Mouse (Mus musculus) forebrain, embryonic 15.5 days (tissue): ENCODE data around the gene Slc2a9. TPM values are rescaled to one million over a fixed set of nuclear protein-coding genes. Genes with fewer than 3 reads are reported as not detected.
"Not testable (repeated sequence)": the region's sequence is repeated elsewhere in the genome, so short reads cannot be mapped to it uniquely, and the experiment has no call there.

Experiments used
- ATAC-seq: fragments of 200-750 bp; cut with Nextera tagmentation; replicated peaks from 2 replicates; pipeline ENCODE4 v1.8.0; 2017; ENCODE audit warnings: mild to moderate bottlenecking, moderate TSS enrichment, moderate library complexity
- H3K27ac ChIP-seq: fragments of 300-500 bp; sonication (generic); replicated peaks from 2 replicates; pipeline ENCODE4 v1.5.1; 2015; ENCODE audit warnings: mild to moderate bottlenecking, inconsistent platforms
- H3K27me3 ChIP-seq: fragments of 300-500 bp; sonication (generic); 2 replicates; pipeline ENCODE4 v1.6.1; 2015; ENCODE audit warnings: inconsistent platforms
- H3K36me3 ChIP-seq: fragments of 300-500 bp; sonication (generic); 2 replicates; pipeline ENCODE4 v1.6.1; 2015; ENCODE audit warnings: mild to moderate bottlenecking, inconsistent platforms
- H3K4me1 ChIP-seq: fragments of 300-500 bp; sonication (generic); 2 replicates; pipeline ENCODE4 v1.6.1; 2015; ENCODE audit warnings: inconsistent platforms
- H3K4me2 ChIP-seq: fragments of 300-500 bp; sonication (generic); replicated peaks from 2 replicates; pipeline ENCODE4 v1.6.1; 2015; ENCODE audit warnings: mild to moderate bottlenecking, inconsistent platforms
- H3K4me3 ChIP-seq: fragments of 300-500 bp; sonication (generic); 2 replicates; pipeline ENCODE4 v1.5.1; 2015; ENCODE audit warnings: mild to moderate bottlenecking, inconsistent platforms
- H3K9ac ChIP-seq: fragments of 300-500 bp; sonication (generic); replicated peaks from 2 replicates; pipeline ENCODE4 v1.6.1; 2015; ENCODE audit warnings: mild to moderate bottlenecking, inconsistent platforms
- H3K9me3 ChIP-seq: fragments of 300-500 bp; sonication (generic); 2 replicates; pipeline ENCODE4 v1.6.1; 2016; ENCODE audit warnings: inconsistent platforms
- WGBS: fragments of 180-500 bp; shearing (Covaris S2); methylation state at CpG from one replicate; pipeline ENCODE4 v1.1.7; 2015; ENCODE audit warnings: mixed read lengths; 5-methylcytosine and 5-hydroxymethylcytosine counted together
- polyA plus RNA-seq: library from polyadenylated mRNA; unstranded; fragments of >200 nt; fragmentation: Nextera tagmentation; extraction: Ambion mirVana; gene quantifications from 2 replicates; pipeline ENCODE4 v1.2.1, GENCODE M21; 2015

Gene Slc2a9
- polyA plus RNA-seq, 1 experiment from 2014 or later = 0.15 TPM

GRCm38 (mm10) chr5:38479908-38480725 is 22.8 kb downstream of the Slc2a9 start:
- no peak overlapping the region for H3K27ac ChIP-seq
- peak; percentile 61 for ATAC-seq
- H3K9ac ChIP-seq = 0 out of 2 replicates have a peak overlapping the region, but pooled peaks have one; percentile 24
- peak overlapping the region; percentile 38 for H3K4me2 ChIP-seq
- 27% methylated on average over 22 of the region's 22 CpGs for WGBS
- H3K36me3 ChIP-seq = no peaks in the 10 kb centered on the region
- H3K27me3 ChIP-seq = no peaks in the 10 kb centered on the region
- H3K4me1 ChIP-seq = peaks cover 12% of the 10 kb centered on the region
- H3K9me3 ChIP-seq = no peaks in the 10 kb centered on the region
- peak overlapping the region; percentile 25 for H3K4me3 ChIP-seq

GRCm38 (mm10) chr5:38479545-38479907 is 23.4 kb downstream of the Slc2a9 start:
- Histone ChIP-seq H3K9ac (0 out of 2 replicates have a peak overlapping the region, but pooled peaks have one; percentile 24), H3K4me1 (peaks cover 12% of the 10 kb centered on the region), H3K4me2 (peak overlapping the region; percentile 38; the same call in 1 of the 2 replicates)
- not testable (repeated sequence) for H3K27ac ChIP-seq, H3K9me3 ChIP-seq, H3K4me3 ChIP-seq, H3K36me3 ChIP-seq, H3K27me3 ChIP-seq, ATAC-seq

GRCm38 (mm10) chr5:38479027-38479426 is 23.9 kb downstream of the Slc2a9 start:
- no peaks in the 10 kb centered on the region for H3K36me3 ChIP-seq
- H3K4me2 ChIP-seq = no peak overlapping the region
- no peak overlapping the region for H3K4me3 ChIP-seq
- H3K27ac ChIP-seq = no peak overlapping the region
- H3K9me3 ChIP-seq = no peaks in the 10 kb centered on the region
- peaks cover 12% of the 10 kb centered on the region for H3K4me1 ChIP-seq
- no peak overlapping the region for H3K9ac ChIP-seq
- H3K27me3 ChIP-seq = no peaks in the 10 kb centered on the region
- ATAC-seq = peak; percentile 58; the same call in 1 of the 2 replicates
- WGBS = 24% methylated on average over 4 of the region's 4 CpGs

GRCm38 (mm10) chr5:38477731-38478445 is 25.1 kb downstream of the Slc2a9 start:
- no peak overlapping the region for H3K27ac ChIP-seq
- H3K4me3 ChIP-seq = no peak overlapping the region
- no peaks in the 10 kb centered on the region for H3K36me3 ChIP-seq
- H3K4me1 ChIP-seq = peaks cover 12% of the 10 kb centered on the region
- WGBS = 91% methylated on average over 7 of the region's 7 CpGs
- no peak for ATAC-seq
- H3K9ac ChIP-seq = no peak overlapping the region
- H3K9me3 ChIP-seq = no peaks in the 10 kb centered on the region
- no peak overlapping the region for H3K4me2 ChIP-seq
- H3K27me3 ChIP-seq = no peaks in the 10 kb centered on the region

GRCm38 (mm10) chr5:38476861-38477565 is 25.9 kb downstream of the Slc2a9 start:
- WGBS = 91% methylated on average over 24 of the region's 25 CpGs
- H3K27ac ChIP-seq = no peak overlapping the region
- no peaks in the 10 kb centered on the region for H3K36me3 ChIP-seq
- no peak overlapping the region for H3K9ac ChIP-seq
- H3K4me1 ChIP-seq = peaks cover 12% of the 10 kb centered on the region
- H3K4me3 ChIP-seq = no peak overlapping the region
- H3K9me3 ChIP-seq = no peaks in the 10 kb centered on the region
- H3K4me2 ChIP-seq = no peak overlapping the region
- no peak for ATAC-seq
- no peaks in the 10 kb centered on the region for H3K27me3 ChIP-seq

- H3K36me3 ChIP-seq = no peaks in the 10 kb centered on the region
- no peak overlapping the region for H3K27ac ChIP-seq
- H3K4me3 ChIP-seq = no peak overlapping the region
- WGBS = 85% methylated on average over 6 of the region's 6 CpGs
- H3K9me3 ChIP-seq = no peaks in the 10 kb centered on the region
- no peak overlapping the region for H3K4me2 ChIP-seq
- H3K27me3 ChIP-seq = no peaks in the 10 kb centered on the region
- no peak overlapping the region for H3K9ac ChIP-seq
- no peaks in the 10 kb centered on the region for H3K4me1 ChIP-seq
- ATAC-seq = no peak
Measured at GRCm38 (mm10) chr5:38470881-38471280, 32.1 kb downstream of the Slc2a9 start.

- peak; percentile 63 for ATAC-seq
- H3K27ac ChIP-seq = no peak overlapping the region
- H3K9me3 ChIP-seq = no peaks in the 10 kb centered on the region
- 20% methylated on average over 5 of the region's 5 CpGs for WGBS
- H3K9ac ChIP-seq = no peak overlapping the region
- no peak overlapping the region for H3K4me3 ChIP-seq
- H3K4me1 ChIP-seq = no peaks in the 10 kb centered on the region
- H3K27me3 ChIP-seq = no peaks in the 10 kb centered on the region
- H3K4me2 ChIP-seq = no peak overlapping the region
- H3K36me3 ChIP-seq = no peaks in the 10 kb centered on the region
Measured at GRCm38 (mm10) chr5:38469891-38470578, 32.9 kb downstream of the Slc2a9 start.

- Histone ChIP-seq H3K4me3 (no peak overlapping the region), H3K4me2 (no peak overlapping the region), H3K9me3 (no peaks in the 10 kb centered on the region), H3K4me1 (no peaks in the 10 kb centered on the region), H3K27ac (no peak overlapping the region), H3K36me3 (no peaks in the 10 kb centered on the region), H3K9ac (no peak overlapping the region), H3K27me3 (no peaks in the 10 kb centered on the region)
- ATAC-seq = no peak
- WGBS = 81% methylated on average over 5 of the region's 5 CpGs
Measured at GRCm38 (mm10) chr5:38466569-38467110, 36.3 kb downstream of the Slc2a9 start.

- Histone ChIP-seq H3K4me3 (no peak overlapping the region), H3K9me3 (no peaks in the 10 kb centered on the region), H3K27ac (no peak overlapping the region), H3K9ac (no peak overlapping the region), H3K4me1 (no peaks in the 10 kb centered on the region), H3K27me3 (no peaks in the 10 kb centered on the region), H3K4me2 (no peak overlapping the region), H3K36me3 (no peaks in the 10 kb centered on the region)
- WGBS = 91% methylated on average over 5 of the region's 5 CpGs
- no peak for ATAC-seq
Measured at GRCm38 (mm10) chr5:38461261-38461660, 41.7 kb downstream of the Slc2a9 start.

GRCm38 (mm10) chr5:38450936-38451335 is 52.0 kb downstream of the Slc2a9 start:
- Histone ChIP-seq H3K9me3 (no peaks in the 10 kb centered on the region), H3K9ac (no peak overlapping the region), H3K4me2 (no peak overlapping the region), H3K4me1 (no peaks in the 10 kb centered on the region), H3K27me3 (no peaks in the 10 kb centered on the region), H3K4me3 (no peak overlapping the region), H3K36me3 (no peaks in the 10 kb centered on the region), H3K27ac (no peak overlapping the region)
- no peak for ATAC-seq
- 90% methylated on average over 3 of the region's 3 CpGs for WGBS

- Histone ChIP-seq H3K4me2 (no peak overlapping the region), H3K27me3 (no peaks in the 10 kb centered on the region), H3K4me1 (no peaks in the 10 kb centered on the region), H3K27ac (no peak overlapping the region), H3K36me3 (no peaks in the 10 kb centered on the region), H3K9me3 (no peaks in the 10 kb centered on the region), H3K4me3 (no peak overlapping the region), H3K9ac (no peak overlapping the region)
- no peak for ATAC-seq
- 87% methylated on average over 6 of the region's 8 CpGs for WGBS
Measured at GRCm38 (mm10) chr5:38449607-38450006, 53.3 kb downstream of the Slc2a9 start.
